Mouse (Mus musculus) heart, adult 2 months (tissue): Measurements from ENCODE around the gene Nxnl1. TPM values are rescaled to one million over a fixed set of nuclear protein-coding genes. Genes with fewer than 3 reads are reported as not detected.

Experiments used
- DNase-seq, 2 experiments: peaks; one replicate each; pipeline ENCODE4 v3.0.0; 2021
- H3K27ac ChIP-seq: fragments of 200-600 bp; 2 replicates; pipeline ENCODE4 v1.8.1; 2022
- H3K27me3 ChIP-seq: fragments of 200-500 bp; 2 replicates; pipeline ENCODE4 v1.6.1; 2012; ENCODE audit warnings: mild to moderate bottlenecking, low read length, inconsistent platforms, mixed read lengths; ENCODE audit not compliant: control insufficient read depth, insufficient read depth
- H3K36me3 ChIP-seq: fragments of 200-500 bp; 2 replicates; pipeline ENCODE4 v1.6.1; 2012; ENCODE audit warnings: low read length, inconsistent platforms; ENCODE audit not compliant: control insufficient read depth, insufficient read depth
- H3K4me1 ChIP-seq: fragments of 200-500 bp; 2 replicates; pipeline ENCODE4 v1.6.1; 2011; ENCODE audit warnings: low read length; ENCODE audit not compliant: control insufficient read depth, insufficient read depth
- H3K4me3 ChIP-seq: fragments of 200-600 bp; 2 replicates; pipeline ENCODE4 v1.8.1; 2022
- H3K79me2 ChIP-seq: fragments of 200-500 bp; replicated peaks from 2 replicates; pipeline ENCODE4 v1.6.1; 2012; ENCODE audit warnings: mild to moderate bottlenecking, inconsistent platforms, low read length, moderate library complexity, mixed read lengths; ENCODE audit not compliant: control insufficient read depth, insufficient read depth
- H3K9ac ChIP-seq: fragments of 200-500 bp; 2 replicates; pipeline ENCODE4 v1.6.1; 2012; ENCODE audit warnings: low read depth, mild to moderate bottlenecking, control low read depth, inconsistent platforms, low read length, mixed read lengths
- CTCF ChIP-seq: fragments of 200-600 bp; IDR thresholded peaks from 2 replicates; pipeline ENCODE4 v1.8.1; 2022; ENCODE audit warnings: antibody characterized with exemption, mild to moderate bottlenecking, moderate library complexity
- EP300 ChIP-seq: fragments of 200-500 bp; IDR thresholded peaks from 2 replicates; pipeline ENCODE4 v1.6.1; 2011; ENCODE audit warnings: low read depth, low read length, control low read depth; ENCODE audit not compliant: insufficient read depth
- POLR2A ChIP-seq: fragments of 200-500 bp; IDR thresholded peaks from 2 replicates; pipeline ENCODE4 v1.6.1; 2011; ENCODE audit warnings: mild to moderate bottlenecking, low read depth, low read length, control low read depth; ENCODE audit not compliant: insufficient read depth
- WGBS: fragments of 180-500 bp; shearing (Covaris S2); methylation state at CpG from one replicate; pipeline ENCODE4 v1.1.7; 2018; 5-methylcytosine and 5-hydroxymethylcytosine counted together
- intact Hi-C: fragments of 180-260 bp; cut with DNase I; formaldehyde crosslinking; loops from one replicate; pipeline ENCODE4 v1.15.1; 2025
- polyA plus RNA-seq: library from polyadenylated mRNA; depleted of rRNA; stranded (reverse); fragments of >200 nt; gene quantifications from 2 replicates; pipeline ENCODE4 v1.2.3, GENCODE M21; 2012
- total RNA-seq, 2 experiments: library from RNA; stranded (reverse); gene quantifications; 2 replicates each; pipeline ENCODE4 v1.2.3; 2021

The Nxnl1 gene
- total and polyA plus RNA-seq, 3 experiments, result 0.12 to 0.18 (median 0.14) TPM

DNA sequence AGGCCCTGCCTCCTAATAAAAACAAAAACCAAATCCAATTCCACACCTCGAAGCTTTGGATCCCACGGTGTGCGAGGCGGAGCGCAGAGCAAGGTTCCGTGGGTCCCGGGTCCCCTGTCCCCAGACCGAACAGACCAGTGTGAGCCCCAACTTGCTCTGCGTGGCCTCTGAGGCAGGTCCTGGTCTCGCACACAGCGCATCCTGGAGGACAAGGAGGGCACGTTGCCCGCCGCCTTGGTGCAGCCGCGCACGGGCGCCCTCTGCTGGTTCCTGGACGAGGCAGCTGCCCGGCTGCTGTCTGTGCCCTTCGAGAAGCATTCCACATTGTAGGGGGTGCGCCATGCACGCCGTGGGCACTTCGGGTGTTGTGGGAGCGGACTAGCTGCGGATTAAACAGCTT, 29.5 kb upstream of the Nxnl1 start:
- intact Hi-C loops, result loop anchor here (1.0 to 2.0 kb wide), 3 partner anchors 35 to 153 kb away; no protein-coding TSS in a partner anchor
- WGBS, result 10% methylated on average over 27 of the region's 27 CpGs

DNA sequence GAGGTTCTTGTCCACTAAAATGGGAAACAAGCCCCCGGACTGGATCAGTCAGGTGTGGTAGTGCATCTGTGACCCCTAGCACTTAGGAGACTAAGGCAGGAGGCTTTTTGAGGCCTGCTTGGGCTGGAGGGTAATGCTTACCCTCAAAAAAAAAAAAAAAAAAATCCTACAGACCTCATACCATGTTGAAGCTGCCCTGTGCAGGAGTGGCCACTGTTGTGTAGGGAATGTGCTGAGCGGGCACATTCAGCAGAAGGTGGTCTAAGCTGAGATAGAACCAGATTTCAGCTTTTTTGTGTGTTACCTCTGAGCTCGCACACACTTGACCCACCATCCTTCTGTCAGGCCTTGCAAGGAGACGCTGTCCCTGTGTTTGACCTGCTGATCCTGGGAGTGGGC, 27.9 kb upstream of the Nxnl1 start:
- no peak overlapping the region for H3K9ac ChIP-seq
- WGBS, result 96% methylated on average over 4 of the region's 4 CpGs
- TF ChIP-seq CTCF (no peak), EP300 (no peak), POLR2A (no peak)
- no peaks in the 10 kb centered on the region for H3K79me2 ChIP-seq
- intact Hi-C loops, result loop anchor here (2.0 to 5.0 kb wide), 3 partner anchors 97 to 152 kb away; partner anchors contain the start of genes Abhd8 and Mrpl34
- H3K27me3 ChIP-seq, result no peaks in the 10 kb centered on the region
- DNase-seq, result no peak
- no peaks in the 10 kb centered on the region for H3K36me3 ChIP-seq
- no peak overlapping the region for H3K27ac ChIP-seq
- H3K4me1 ChIP-seq, result peaks cover 10% of the 10 kb centered on the region
- no peak overlapping the region for H3K4me3 ChIP-seq

More for the DNA sequence above, 29.5 kb upstream of the Nxnl1 start:
- Histone ChIP-seq H3K36me3 (no peaks in the 10 kb centered on the region), H3K27me3 (no peaks in the 10 kb centered on the region), H3K4me3 (no peak overlapping the region), H3K4me1 (peaks cover 10% of the 10 kb centered on the region), H3K79me2 (no peaks in the 10 kb centered on the region), H3K27ac (no peak overlapping the region), H3K9ac (no peak overlapping the region)
- TF ChIP-seq EP300 (0 out of 2 replicates have a peak, but pooled peaks have one; percentile 27), POLR2A (no peak), CTCF (0 out of 2 replicates have a peak, but pooled peaks have one; percentile 100)
- peak; percentile 88 to 93 for DNase-seq

DNA sequence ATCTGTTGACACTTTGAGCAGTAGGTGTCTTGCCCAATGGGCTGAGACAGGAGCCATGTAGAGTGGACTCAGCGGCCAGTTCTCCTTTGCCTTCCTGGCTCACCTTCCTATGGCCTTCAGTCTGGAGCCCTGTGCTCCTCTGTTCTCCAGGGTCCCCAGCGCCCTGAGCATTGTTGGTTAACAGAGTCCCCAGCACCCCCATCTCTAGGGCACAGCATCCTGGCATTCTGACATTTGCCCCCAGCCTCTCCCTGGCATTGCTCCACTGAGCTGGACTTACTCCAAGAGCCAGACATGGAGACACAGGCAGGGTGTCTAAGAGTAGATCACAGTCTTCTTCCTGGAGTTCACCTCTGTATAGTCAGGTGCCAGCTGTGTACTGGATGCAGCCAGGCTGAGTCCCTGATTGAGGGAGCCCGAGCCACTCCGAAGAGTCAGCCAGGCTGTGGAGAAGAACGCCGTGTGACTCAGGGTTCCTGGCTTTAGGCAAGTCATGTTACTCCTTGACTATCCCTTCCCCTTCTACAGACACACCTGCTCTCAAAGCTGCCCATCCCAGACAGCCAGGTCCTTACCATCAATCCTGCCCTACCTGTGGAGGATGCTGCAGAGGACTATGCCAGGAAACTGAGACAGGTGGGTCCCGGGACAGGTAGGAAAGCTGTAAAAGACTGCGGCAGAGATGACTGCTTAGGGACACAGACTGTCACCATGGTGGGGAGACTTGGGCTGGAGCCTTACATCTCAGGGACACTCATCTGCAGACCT, 27.3 kb upstream of the Nxnl1 start:
- Histone ChIP-seq H3K9ac (no peak overlapping the region), H3K27me3 (no peaks in the 10 kb centered on the region), H3K4me3 (no peak overlapping the region), H3K27ac (no peak overlapping the region), H3K4me1 (peaks cover 10% of the 10 kb centered on the region), H3K36me3 (no peaks in the 10 kb centered on the region), H3K79me2 (no peaks in the 10 kb centered on the region)
- 87% methylated on average over 8 of the region's 8 CpGs for WGBS
- no peak for DNase-seq
- TF ChIP-seq EP300 (no peak), CTCF (no peak), POLR2A (no peak)
- intact Hi-C loops, result loop anchor here (2.0 to 5.0 kb wide), 4 partner anchors 17 to 151 kb away; partner anchors contain the start of genes Abhd8, Colgalt1 and Mrpl34

DNA sequence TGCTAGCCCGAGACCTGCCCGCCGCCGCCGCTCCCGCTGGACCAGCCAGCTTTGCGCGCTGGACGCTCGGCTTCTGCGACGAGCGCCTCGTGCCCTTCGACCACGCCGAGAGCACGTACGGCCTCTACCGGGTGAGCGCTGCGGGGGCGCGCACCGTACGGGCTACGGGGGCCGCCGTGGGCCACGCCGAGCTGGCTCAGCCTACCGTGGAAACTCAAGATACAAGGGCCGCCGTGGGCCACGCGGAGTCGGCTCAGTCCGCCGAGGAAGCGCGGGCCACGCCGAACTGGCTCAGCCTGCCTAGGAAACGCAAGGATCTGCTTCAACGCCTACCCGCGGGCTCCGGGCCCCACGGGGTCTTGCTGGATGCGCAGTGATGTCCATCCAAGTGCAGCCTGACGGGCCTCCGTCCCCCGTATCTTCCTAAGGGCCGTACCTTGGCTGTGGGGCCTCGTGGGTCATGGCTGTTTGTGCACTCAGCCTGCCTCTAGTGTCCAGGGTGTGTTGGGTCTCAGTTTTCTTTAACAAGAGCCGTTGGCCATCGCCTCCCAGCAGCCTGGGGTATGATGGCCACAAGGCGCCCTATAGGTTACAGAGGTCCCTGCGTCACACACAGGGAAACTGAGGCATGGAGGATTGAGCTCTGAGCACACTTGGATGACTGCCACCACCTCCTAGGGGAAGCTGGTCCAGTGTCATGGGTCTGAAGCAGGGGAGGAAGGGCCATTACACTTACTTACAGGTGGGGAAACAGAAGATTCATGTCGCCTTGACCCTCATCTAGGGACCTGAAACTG, 26.2 kb upstream of the Nxnl1 start:
- DNase-seq, result peak in 1 of 2 experiments; percentile 89
- Histone ChIP-seq H3K36me3 (no peaks in the 10 kb centered on the region), H3K9ac (peak overlapping the region; percentile 97), H3K4me1 (peaks cover 10% of the 10 kb centered on the region), H3K27ac (peak overlapping the region; percentile 99), H3K27me3 (no peaks in the 10 kb centered on the region), H3K79me2 (no peaks in the 10 kb centered on the region), H3K4me3 (peak overlapping the region; percentile 92)
- TF ChIP-seq CTCF (no peak), POLR2A (no peak), EP300 (no peak)
- intact Hi-C loops, result loop anchor here (2.0 to 5.0 kb wide), 3 partner anchors 18 to 130 kb away; partner anchors contain the start of genes Abhd8, Colgalt1 and Mrpl34
- 4% methylated on average over 60 of the region's 60 CpGs for WGBS

DNA sequence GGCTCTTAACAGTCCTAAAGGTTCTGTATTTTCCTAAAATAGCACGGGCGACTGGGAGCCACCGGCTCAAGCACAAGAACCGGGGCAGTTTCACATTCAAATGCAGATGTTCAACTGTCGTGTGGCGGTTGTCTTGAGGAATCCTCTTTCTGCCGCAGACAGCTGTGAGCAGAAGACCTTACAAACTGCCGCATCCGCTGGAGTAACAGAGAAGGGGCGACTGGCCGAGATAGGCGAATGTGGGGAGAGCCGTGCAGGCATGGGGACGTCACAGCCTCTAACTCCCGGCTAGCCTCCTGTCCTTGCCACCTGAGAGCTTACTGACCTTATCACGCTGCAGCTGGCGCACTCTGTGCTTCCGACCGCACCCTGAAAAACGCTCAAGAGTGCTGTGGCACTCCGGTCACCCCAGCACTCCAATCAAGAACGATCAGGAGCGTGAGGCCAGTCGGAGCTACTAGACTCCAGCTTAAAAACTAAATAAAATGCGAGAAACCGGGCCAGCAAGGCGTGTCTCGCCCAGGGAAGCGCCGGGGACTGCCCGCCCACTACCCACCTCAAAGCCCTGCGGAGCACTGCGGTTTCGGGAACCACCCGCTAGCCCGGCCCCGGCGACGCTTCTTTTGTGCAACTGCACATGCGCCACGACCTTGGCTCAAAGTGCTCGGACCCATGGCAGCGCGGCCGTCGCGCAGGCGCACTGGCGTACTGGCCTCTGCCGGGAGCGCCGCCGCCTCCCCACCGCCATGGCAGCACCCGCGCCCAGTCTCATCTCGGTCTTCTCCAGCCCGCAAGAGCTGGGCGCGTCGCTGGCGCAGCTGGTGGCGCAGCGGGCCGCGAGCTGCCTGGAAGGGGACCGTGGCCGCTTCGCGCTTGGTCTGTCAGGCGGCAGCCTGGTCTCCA, 25.3 kb upstream of the Nxnl1 start, which contains the start of gene Pgls:
TSS of gene Pgls (plus strand) at position 706 of the 903 bp plus-strand sequence.
- TF ChIP-seq EP300 (0 out of 2 replicates have a peak, but pooled peaks have one; percentile 34), POLR2A (peak; percentile 77), CTCF (no peak)
- H3K9ac ChIP-seq, result peak within 1 kb of the TSS; percentile 97
- H3K36me3 ChIP-seq, result no peaks in the 10 kb centered on the region
- peaks cover 8% of the 10 kb centered on the region for H3K4me1 ChIP-seq
- under 1% methylated on average over 71 of the region's 71 CpGs for WGBS
- H3K27me3 ChIP-seq, result no peaks in the 10 kb centered on the region
- H3K4me3 ChIP-seq, result peak within 1 kb of the TSS; percentile 92
- peak within 1 kb of the TSS; percentile 99 for H3K27ac ChIP-seq
- peak; percentile 96 to 98 for DNase-seq
- H3K79me2 ChIP-seq, result no peaks in the 10 kb centered on the region
- intact Hi-C loops, result loop anchor here (2.0 to 5.0 kb wide), 3 partner anchors 19 to 129 kb away; partner anchors contain the start of genes Abhd8, Colgalt1 and Mrpl34
